Mouse (Mus musculus) lung, adult 2 months (tissue): ENCODE measurements at regions not wholly inside any gene's neighbourhood (a gene's known extent, or its start where the extent isn't known, plus 50 kb on each side); places are given as distances from the start of the nearest gene placed in this dataset.

Source experiments
- DNase-seq: peaks from one replicate; pipeline ENCODE4 v3.0.0; 2022
- H3K4me1 ChIP-seq: fragments of 200-500 bp; 2 replicates; pipeline ENCODE4 v1.6.1; 2011; ENCODE audit warnings: low read length; ENCODE audit not compliant: control insufficient read depth, insufficient read depth
- H3K4me3 ChIP-seq: fragments of 200-500 bp; replicated peaks from 2 replicates; pipeline ENCODE3; 2011; ENCODE audit warnings: low read depth, mild to moderate bottlenecking, control low read depth, low read length; ENCODE audit errors: extremely low read depth
- CTCF ChIP-seq: fragments of 200-500 bp; IDR thresholded peaks from 2 replicates; pipeline ENCODE4 v1.5.1; 2011; ENCODE audit warnings: mild to moderate bottlenecking, low read length, control low read depth; ENCODE audit not compliant: insufficient read depth
- POLR2A ChIP-seq: fragments of 200-500 bp; IDR thresholded peaks from 2 replicates; pipeline ENCODE4 v1.6.1; 2011; ENCODE audit warnings: low read depth, mild to moderate bottlenecking, control low read depth, low read length, borderline replicate concordance; ENCODE audit errors: extremely low read depth
- WGBS: fragments of 180-500 bp; shearing (Covaris S2); methylation state at CpG from one replicate; pipeline ENCODE4 v1.1.7; 2018; 5-methylcytosine and 5-hydroxymethylcytosine counted together

- TF ChIP-seq CTCF (no peak), POLR2A (no peak)
- Histone ChIP-seq H3K4me3 (no peak overlapping the region), H3K4me1 (no peaks in the 10 kb centered on the region)
- no peak for DNase-seq
- 61% methylated on average over 5 of the region's 5 CpGs for WGBS
Measured at GRCm38 (mm10) chr7:122906056-122906455, 59.4 kb upstream of the Rbbp6 start.

GRCm38 (mm10) chr7:122909296-122909695 is 56.2 kb upstream of the Rbbp6 start:
- no peak overlapping the region for H3K4me3 ChIP-seq
- DNase-seq = no peak
- WGBS = 73% methylated on average over 8 of the region's 8 CpGs
- H3K4me1 ChIP-seq = no peaks in the 10 kb centered on the region
- no peak for TF ChIP-seq POLR2A
- no peak for TF ChIP-seq CTCF
